Mouse (Mus musculus) hindbrain, embryonic 11.5 days (tissue): Measurements from ENCODE around the gene En1. TPM values are rescaled to one million over a fixed set of nuclear protein-coding genes. Genes with fewer than 3 reads are reported as not detected.

ENCODE experiments used
- ATAC-seq: fragments of 200-750 bp; cut with Nextera tagmentation; 2 replicates; pipeline ENCODE4 v1.8.0; 2017; ENCODE audit warnings: mild to moderate bottlenecking, moderate TSS enrichment, moderate library complexity; ENCODE audit not compliant: low FRiP score
- DNase-seq: peaks from one replicate; pipeline ENCODE4 v3.0.0-alpha.2; 2015; ENCODE audit warnings: low spot score
- H3K27ac ChIP-seq: fragments of 300-500 bp; sonication (generic); 2 replicates; pipeline ENCODE4 v1.5.1; 2014; ENCODE audit warnings: mild to moderate bottlenecking, low read depth, low read length
- H3K27me3 ChIP-seq: fragments of 300-500 bp; sonication (generic); 2 replicates; pipeline ENCODE4 v1.6.1; 2014; ENCODE audit warnings: mild to moderate bottlenecking, low read length, moderate library complexity, mixed read lengths; ENCODE audit not compliant: control insufficient read depth, insufficient read depth
- H3K36me3 ChIP-seq: fragments of 300-500 bp; sonication (generic); 2 replicates; pipeline ENCODE4 v1.6.1; 2014; ENCODE audit warnings: mild to moderate bottlenecking, low read length, moderate library complexity, mixed read lengths; ENCODE audit not compliant: control insufficient read depth, insufficient read depth
- H3K4me1 ChIP-seq: fragments of 300-500 bp; sonication (generic); replicated peaks from 2 replicates; pipeline ENCODE4 v1.6.1; 2014; ENCODE audit warnings: low read length, mixed read lengths; ENCODE audit not compliant: control insufficient read depth, insufficient read depth
- H3K4me2 ChIP-seq: fragments of 300-500 bp; sonication (generic); replicated peaks from 2 replicates; pipeline ENCODE4 v1.6.1; 2014; ENCODE audit warnings: mild to moderate bottlenecking, low read depth, low read length
- H3K4me3 ChIP-seq: fragments of 300-500 bp; sonication (generic); 2 replicates; pipeline ENCODE4 v1.5.1; 2014; ENCODE audit warnings: low read depth, low read length
- H3K9ac ChIP-seq: fragments of 300-500 bp; sonication (generic); 2 replicates; pipeline ENCODE4 v1.6.1; 2014; ENCODE audit warnings: low read depth, low read length
- H3K9me3 ChIP-seq: fragments of 300-500 bp; sonication (generic); 2 replicates; pipeline ENCODE4 v1.6.1; 2016; ENCODE audit warnings: low read length; ENCODE audit not compliant: control insufficient read depth
- WGBS: fragments of 180-500 bp; shearing (Covaris S2); extraction: QIAGEN DNeasy Blood & Tissue Kit; methylation state at CpG from one replicate; pipeline ENCODE4 v1.1.7; 2014; 5-methylcytosine and 5-hydroxymethylcytosine counted together
- polyA plus RNA-seq: library from polyadenylated mRNA; unstranded; fragments of >200 nt; fragmentation: Nextera tagmentation; extraction: Ambion mirVana; gene quantifications from 2 replicates; pipeline ENCODE4 v1.2.1, GENCODE M21; 2014

Gene En1
- polyA plus RNA-seq, 1 experiment from 2014 or later, result 6.9 TPM

DNA sequence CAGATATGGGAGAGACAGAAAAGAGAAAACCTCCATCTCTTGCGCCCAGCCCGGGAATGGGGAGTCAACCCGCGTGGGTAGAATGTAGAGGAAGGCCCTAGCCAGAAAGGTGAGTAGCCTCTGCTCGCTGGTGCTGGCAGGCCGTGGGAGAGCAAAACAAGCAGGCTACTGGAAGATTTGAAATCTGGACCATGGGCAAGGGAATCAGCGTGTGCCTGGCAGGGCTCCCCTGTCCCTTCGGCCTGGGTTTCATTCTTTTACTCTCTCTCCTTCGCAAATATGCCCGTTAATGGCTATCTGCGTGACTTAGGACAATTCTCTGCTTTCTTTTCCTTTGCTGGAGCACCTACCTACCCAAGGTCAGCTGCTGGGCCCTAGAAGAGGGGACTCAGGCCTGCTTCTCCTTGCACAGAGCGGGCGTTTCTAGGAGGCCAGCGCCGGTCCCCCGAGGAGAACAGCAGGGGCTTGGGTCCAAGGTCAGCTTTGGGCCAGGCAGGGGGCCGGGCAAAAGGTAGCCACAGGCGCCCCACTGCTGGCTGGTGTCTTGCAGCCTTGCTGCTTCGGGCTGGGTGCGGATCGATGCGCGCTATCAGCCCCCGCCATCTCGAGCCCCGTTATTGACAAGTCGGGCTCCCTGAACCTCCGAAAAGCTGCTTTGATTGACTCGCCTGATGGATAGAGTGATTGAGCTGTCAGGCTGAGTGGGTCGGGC lies 2.4 kb downstream of the En1 start:
- WGBS, result 1% methylated on average over 30 of the region's 30 CpGs
- Histone ChIP-seq H3K4me1 (no peaks in the 10 kb centered on the region; the same call in 1 of the 2 replicates), H3K9me3 (no peaks in the 10 kb centered on the region), H3K9ac (peak overlapping the region; percentile 56), H3K27me3 (peaks cover 72% of the 10 kb centered on the region), H3K4me3 (peak overlapping the region; percentile 44), H3K27ac (peak overlapping the region; percentile 24; the same call in 1 of the 2 replicates), H3K36me3 (no peaks in the 10 kb centered on the region), H3K4me2 (peak overlapping the region; percentile 12)
- ATAC-seq, result no peak
- peak; percentile 61 for DNase-seq

DNA sequence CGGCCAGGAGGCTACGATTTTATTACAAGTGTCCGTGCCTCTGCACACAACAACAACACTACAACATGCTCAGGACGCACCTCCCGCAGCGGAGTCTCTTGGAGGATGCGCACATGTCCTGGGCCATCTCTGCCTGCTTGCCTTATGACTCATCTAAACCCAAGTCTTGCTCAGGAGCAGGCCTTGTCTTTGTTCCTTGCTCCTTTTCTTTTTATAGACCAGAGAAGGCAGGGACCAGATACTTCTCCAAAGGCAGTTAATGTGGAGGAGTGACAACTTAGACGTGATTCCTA lies 2.9 kb downstream of the En1 start:
- peak overlapping the region; percentile 24; the same call in 1 of the 2 replicates for H3K27ac ChIP-seq
- no peaks in the 10 kb centered on the region; the same call in 1 of the 2 replicates for H3K4me1 ChIP-seq
- peak overlapping the region; percentile 56 for H3K9ac ChIP-seq
- H3K36me3 ChIP-seq, result no peaks in the 10 kb centered on the region
- WGBS, result 2% methylated on average over 8 of the region's 8 CpGs
- H3K9me3 ChIP-seq, result no peaks in the 10 kb centered on the region
- ATAC-seq, result no peak
- DNase-seq, result peak; percentile 64
- H3K27me3 ChIP-seq, result peaks cover 74% of the 10 kb centered on the region
- peak overlapping the region; percentile 44 for H3K4me3 ChIP-seq
- H3K4me2 ChIP-seq, result peak overlapping the region; percentile 12

DNA sequence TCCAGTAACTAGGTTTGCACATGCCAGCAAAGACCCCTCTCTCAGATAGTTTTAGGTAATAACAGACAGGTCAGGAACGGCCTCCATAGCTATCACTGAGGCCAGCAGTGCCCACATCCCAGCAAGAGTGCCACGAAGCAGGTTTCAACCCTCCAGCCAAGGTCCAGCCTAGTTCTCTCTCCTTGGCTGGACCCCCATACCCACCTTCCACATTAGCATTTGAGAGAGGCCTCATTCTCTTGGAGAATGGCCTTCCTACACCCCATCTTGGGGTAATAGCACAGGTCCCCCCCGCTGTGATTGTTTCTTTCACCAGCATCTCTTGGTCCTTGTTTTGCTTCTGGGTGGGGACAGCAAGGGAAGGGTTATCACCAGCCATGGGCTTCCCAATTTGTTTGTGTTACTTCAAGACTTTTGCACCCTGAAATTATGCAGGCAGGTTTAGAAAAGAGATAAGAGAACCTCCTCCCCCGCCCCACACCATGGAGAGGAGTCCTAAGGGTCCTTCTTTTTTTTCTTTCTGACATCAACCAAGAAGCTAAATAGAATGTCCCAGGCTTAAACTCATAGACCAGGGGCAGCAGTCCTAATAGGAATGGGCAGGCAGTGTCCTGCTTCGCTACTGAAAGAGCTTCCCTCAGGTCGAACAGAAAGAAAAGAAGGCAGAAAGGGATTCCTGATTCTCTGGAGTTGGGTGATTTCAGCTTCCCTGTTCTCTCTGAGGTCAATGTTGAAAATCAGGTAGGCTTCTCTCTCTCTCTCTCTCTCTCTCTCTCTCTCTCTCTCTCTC lies 3.5 kb downstream of the En1 start:
- no peaks in the 10 kb centered on the region for H3K9me3 ChIP-seq
- peak overlapping the region; percentile 12 for H3K4me2 ChIP-seq
- DNase-seq (peak; percentile 56), ATAC-seq (no peak)
- peaks cover 77% of the 10 kb centered on the region for H3K27me3 ChIP-seq
- 2% methylated on average over 6 of the region's 6 CpGs for WGBS
- no peak overlapping the region for H3K27ac ChIP-seq
- peak overlapping the region; percentile 56; the same call in 1 of the 2 replicates for H3K9ac ChIP-seq
- no peaks in the 10 kb centered on the region; the same call in 1 of the 2 replicates for H3K4me1 ChIP-seq
- H3K4me3 ChIP-seq, result peak overlapping the region; percentile 44
- H3K36me3 ChIP-seq, result no peaks in the 10 kb centered on the region

DNA sequence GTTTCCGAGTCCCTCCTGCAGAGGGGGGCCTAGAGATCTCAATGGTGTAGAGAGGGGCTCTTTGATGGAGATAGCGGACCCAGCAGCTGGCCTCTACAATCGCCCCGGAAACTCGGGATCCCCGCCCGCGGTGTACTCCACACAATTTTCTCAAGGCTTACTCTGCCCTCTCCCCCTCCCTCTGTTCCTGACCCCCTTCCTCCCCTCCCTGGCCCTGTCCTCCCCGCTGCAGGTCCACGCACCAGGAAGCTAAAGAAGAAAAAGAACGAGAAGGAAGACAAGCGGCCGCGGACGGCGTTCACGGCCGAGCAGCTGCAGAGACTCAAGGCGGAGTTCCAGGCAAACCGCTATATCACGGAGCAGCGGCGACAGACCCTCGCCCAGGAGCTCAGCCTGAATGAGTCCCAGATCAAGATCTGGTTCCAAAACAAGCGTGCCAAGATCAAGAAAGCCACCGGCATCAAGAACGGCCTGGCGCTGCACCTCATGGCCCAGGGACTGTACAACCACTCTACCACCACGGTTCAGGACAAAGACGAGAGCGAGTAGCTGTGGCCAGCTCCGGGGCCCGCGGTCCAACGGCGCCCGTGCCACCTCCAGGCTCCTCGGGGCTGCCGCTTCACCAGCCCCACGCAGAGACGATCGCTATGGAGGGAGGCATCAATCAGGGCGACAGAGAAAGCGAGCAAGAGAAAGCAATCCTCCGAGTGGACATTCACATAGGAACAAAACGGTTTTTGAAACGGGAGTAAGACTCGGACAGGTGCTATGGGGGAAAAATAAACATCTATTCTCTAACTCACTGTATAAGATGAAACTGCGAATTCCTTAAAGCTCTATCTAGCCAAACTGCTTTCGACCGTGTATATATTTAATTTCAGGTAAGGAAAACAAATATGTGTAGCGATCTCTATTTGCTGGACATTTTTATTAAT lies 4.7 kb downstream of the En1 start:
- DNase-seq (peak; percentile 74), ATAC-seq (peak; percentile 37; the same call in 1 of the 2 replicates)
- Histone ChIP-seq H3K27me3 (peaks cover 79% of the 10 kb centered on the region), H3K27ac (no peak overlapping the region), H3K4me3 (peak overlapping the region; percentile 44), H3K4me1 (no peaks in the 10 kb centered on the region; the same call in 1 of the 2 replicates), H3K9me3 (no peaks in the 10 kb centered on the region), H3K9ac (peak overlapping the region; percentile 36), H3K36me3 (no peaks in the 10 kb centered on the region), H3K4me2 (peak overlapping the region; percentile 30)
- under 1% methylated on average over 51 of the region's 52 CpGs for WGBS

DNA sequence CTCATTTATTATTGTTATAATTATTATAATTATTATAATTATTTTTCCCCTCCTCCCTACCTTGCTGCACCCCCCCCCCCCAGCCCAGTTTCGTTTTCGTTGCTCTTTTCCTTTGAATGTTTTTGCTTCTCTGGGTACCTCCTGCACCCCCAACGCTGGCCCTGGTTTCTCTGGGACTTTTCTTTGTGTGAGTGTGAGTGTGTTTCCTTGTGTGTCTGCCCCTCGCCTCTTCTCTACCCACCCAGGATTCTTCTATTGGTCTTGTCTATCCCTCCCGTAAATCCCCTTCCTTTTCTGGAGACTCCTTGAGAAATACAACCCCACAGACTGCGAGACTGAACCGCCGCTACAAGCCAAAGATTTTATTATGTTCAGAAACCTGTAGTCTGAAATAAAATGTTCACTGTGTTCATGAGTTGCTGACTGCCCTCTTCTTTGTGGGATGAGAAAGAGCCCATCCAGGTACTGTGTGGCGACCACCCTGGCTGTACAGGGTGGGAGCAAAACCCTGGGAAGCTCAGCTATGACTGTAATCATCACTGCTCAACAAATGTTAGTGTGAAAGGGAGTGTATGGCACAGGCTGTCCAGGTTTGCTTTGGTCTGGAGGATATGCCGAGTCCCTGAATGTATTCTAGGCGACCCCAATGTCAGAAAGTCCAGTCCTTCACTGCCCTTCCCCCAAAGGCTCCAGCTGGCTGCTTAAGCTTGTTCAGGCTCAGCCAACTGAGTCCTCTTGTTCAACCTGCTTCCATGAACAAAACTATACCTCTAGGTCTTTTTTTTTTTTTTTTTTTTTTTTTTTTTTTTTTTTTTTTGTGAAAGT lies 5.6 kb downstream of the En1 start:
- Histone ChIP-seq H3K9me3 (no peaks in the 10 kb centered on the region), H3K36me3 (no peaks in the 10 kb centered on the region), H3K4me2 (peak overlapping the region; percentile 9; the same call in 1 of the 2 replicates), H3K27me3 (peaks cover 86% of the 10 kb centered on the region), H3K4me1 (no peaks in the 10 kb centered on the region; the same call in 1 of the 2 replicates), H3K27ac (no peak overlapping the region), H3K4me3 (peak overlapping the region; percentile 44), H3K9ac (peak overlapping the region; percentile 12; the same call in 1 of the 2 replicates)
- DNase-seq (peak; percentile 60), ATAC-seq (no peak)
- 2% methylated on average over 11 of the region's 11 CpGs for WGBS

DNA sequence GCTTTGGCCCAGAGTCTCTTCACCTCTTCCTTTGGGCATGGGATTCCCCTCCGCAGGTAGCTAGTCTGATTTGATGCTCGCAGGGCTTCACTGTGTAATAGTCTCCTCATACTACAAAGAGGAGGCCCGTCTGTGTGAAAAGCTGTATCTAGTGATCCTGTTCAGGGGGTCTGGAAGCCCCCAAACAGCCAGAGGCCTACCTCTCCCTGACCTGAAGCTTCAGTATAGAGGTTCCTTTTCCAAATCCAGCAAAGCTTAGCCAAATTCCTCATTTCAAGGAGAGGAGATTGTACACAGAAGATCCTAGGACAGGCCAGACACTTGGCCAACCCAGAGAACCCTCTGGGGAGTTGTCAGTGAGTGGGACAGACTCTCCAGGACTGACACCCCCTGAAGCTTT lies 6.2 kb downstream of the En1 start:
- 10% methylated on average over 3 of the region's 3 CpGs for WGBS
- no peaks in the 10 kb centered on the region for H3K4me1 ChIP-seq
- H3K4me3 ChIP-seq, result peak overlapping the region; percentile 6; the same call in 1 of the 2 replicates
- ATAC-seq (no peak), DNase-seq (no peak)
- peaks cover 86% of the 10 kb centered on the region for H3K27me3 ChIP-seq
- peak overlapping the region; percentile 28; the same call in 1 of the 2 replicates for H3K4me2 ChIP-seq
- H3K9ac ChIP-seq, result peak overlapping the region; percentile 19; the same call in 1 of the 2 replicates
- H3K27ac ChIP-seq, result no peak overlapping the region
- no peaks in the 10 kb centered on the region for H3K9me3 ChIP-seq
- no peaks in the 10 kb centered on the region for H3K36me3 ChIP-seq

DNA sequence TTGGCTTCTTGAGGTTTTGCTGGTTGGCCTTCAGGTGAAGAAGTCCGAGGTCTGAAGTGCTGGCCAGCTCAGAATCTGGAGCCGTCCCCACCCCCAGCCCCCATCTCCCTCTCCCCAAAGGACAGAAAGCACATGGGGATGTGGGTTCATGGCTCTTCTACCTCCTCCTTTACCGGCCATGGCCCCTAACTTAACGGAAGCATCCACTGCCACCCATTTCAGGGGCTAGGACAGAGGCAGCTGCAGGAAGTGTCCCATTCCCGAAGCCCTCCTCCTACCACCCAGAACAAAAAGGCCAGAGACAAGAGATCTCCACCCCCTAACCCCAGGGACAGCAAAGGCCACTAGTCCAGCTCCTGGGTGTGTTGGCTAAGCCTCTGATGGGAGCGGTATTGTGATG lies 7.4 kb downstream of the En1 start:
- H3K4me2 ChIP-seq, result peak overlapping the region; percentile 18
- no peak overlapping the region for H3K27ac ChIP-seq
- no peak overlapping the region; the same call in 1 of the 2 replicates for H3K4me3 ChIP-seq
- WGBS, result under 1% methylated on average over 6 of the region's 6 CpGs
- no peak overlapping the region for H3K9ac ChIP-seq
- ATAC-seq (no peak), DNase-seq (no peak)
- H3K27me3 ChIP-seq, result peaks cover 86% of the 10 kb centered on the region
- H3K4me1 ChIP-seq, result peaks cover 2% of the 10 kb centered on the region; the same call in 1 of the 2 replicates
- H3K9me3 ChIP-seq, result no peaks in the 10 kb centered on the region
- no peaks in the 10 kb centered on the region for H3K36me3 ChIP-seq
